Mouse (Mus musculus) C2C12 (cell line): ENCODE data around the gene Rab36.

Source experiments
- CEBPB ChIP-seq: IDR thresholded peaks from one replicate; pipeline ENCODE4 v1.6.1; 2011; ENCODE audit warnings: low read depth, mild to moderate bottlenecking, control low read depth, moderate library complexity
- CTCF ChIP-seq: IDR thresholded peaks from one replicate; pipeline ENCODE4 v1.5.1; 2011; ENCODE audit not compliant: control insufficient read depth, insufficient read depth, insufficient read length
- MAX ChIP-seq: IDR thresholded peaks from one replicate; pipeline ENCODE4 v1.6.1; 2011; ENCODE audit warnings: mild to moderate bottlenecking, control low read depth
- MYOD1 ChIP-seq: IDR thresholded peaks from one replicate; pipeline ENCODE4 v1.6.1; 2011; ENCODE audit warnings: low read depth; ENCODE audit not compliant: control insufficient read depth, insufficient read length
- MYOG ChIP-seq: IDR thresholded peaks from one replicate; pipeline ENCODE4 v1.6.1; 2011; ENCODE audit not compliant: control insufficient read depth, insufficient read length; ENCODE audit errors: extremely low read depth
- USF1 ChIP-seq: IDR thresholded peaks from one replicate; pipeline ENCODE4 v1.6.1; 2011; ENCODE audit warnings: low read depth, mild to moderate bottlenecking, control low read depth, moderate library complexity

GRCm38 (mm10) chr10:75062621-75063020 is 25.8 kb downstream of the Rab36 start:
- TF ChIP-seq CTCF (no peak), USF1 (no peak), MAX (no peak), MYOD1 (no peak), CEBPB (no peak), MYOG (no peak)
